Mouse (Mus musculus): Measurements from ENCODE around the gene Gfi1b.

- TF ChIP-seq CTCF (IDR thresholded peaks at IDR 0.05) (no peak), EP300 (IDR thresholded peaks at IDR 0.05) (no peak)
These were observed 51.9 kb downstream of the Gfi1b start for GRCm38 (mm10) chr2:28569903-28570302.

Data from lung, postnatal 0 days (tissue).